Mouse (Mus musculus) midbrain, postnatal 0 days (tissue): Measurements from ENCODE around the gene Cyp26a1. TPM values are rescaled to one million over a fixed set of nuclear protein-coding genes. Genes with fewer than 3 reads are reported as not detected.
A peak's percentile ranks its signal among the peaks of the same experiment; 100 is the strongest.

Experiments used
- ATAC-seq: fragments of 200-750 bp; cut with Nextera tagmentation; 2 replicates; pipeline ENCODE4 v1.8.0; 2017; ENCODE audit warnings: moderate number of reproducible peaks, mild to moderate bottlenecking, moderate TSS enrichment, moderate library complexity; ENCODE audit not compliant: low FRiP score
- DNase-seq: peaks from one replicate; pipeline ENCODE4 v3.0.0-alpha.2; 2015; ENCODE audit warnings: low spot score
- H3K27ac ChIP-seq: fragments of 300-500 bp; sonication (generic); 2 replicates; pipeline ENCODE4 v1.5.1; 2014; ENCODE audit warnings: low read depth, mild to moderate bottlenecking, low read length, mixed read lengths
- H3K27me3 ChIP-seq: fragments of 300-500 bp; sonication (generic); 2 replicates; pipeline ENCODE4 v1.6.1; 2014; ENCODE audit warnings: low read length, control low read depth, mixed read lengths; ENCODE audit not compliant: insufficient read depth
- H3K36me3 ChIP-seq: fragments of 300-500 bp; sonication (generic); 2 replicates; pipeline ENCODE4 v1.6.1; 2014; ENCODE audit warnings: low read length, control low read depth, mixed read lengths; ENCODE audit not compliant: insufficient read depth
- H3K4me1 ChIP-seq: fragments of 300-500 bp; sonication (generic); 2 replicates; pipeline ENCODE4 v1.6.1; 2014; ENCODE audit warnings: mild to moderate bottlenecking, control low read depth, antibody characterized with exemption, low read length, mixed read lengths; ENCODE audit not compliant: insufficient read depth
- H3K4me2 ChIP-seq: fragments of 300-500 bp; sonication (generic); 2 replicates; pipeline ENCODE4 v1.6.1; 2014; ENCODE audit warnings: low read depth, mild to moderate bottlenecking, low read length, mixed read lengths; ENCODE audit not compliant: poor library complexity, severe bottlenecking
- H3K4me3 ChIP-seq: fragments of 300-500 bp; sonication (generic); 2 replicates; pipeline ENCODE4 v1.5.1; 2014; ENCODE audit warnings: low read depth, mild to moderate bottlenecking, low read length, moderate library complexity
- H3K9ac ChIP-seq: fragments of 300-500 bp; sonication (generic); replicated peaks from 2 replicates; pipeline ENCODE4 v1.6.1; 2014; ENCODE audit warnings: mild to moderate bottlenecking, low read length, moderate library complexity, mixed read lengths; ENCODE audit not compliant: poor library complexity, severe bottlenecking
- H3K9me3 ChIP-seq: fragments of 300-500 bp; sonication (generic); 2 replicates; pipeline ENCODE4 v1.6.1; 2016; ENCODE audit warnings: low read length, control low read depth
- CTCF ChIP-seq: IDR thresholded peaks from 2 replicates; pipeline ENCODE4 v1.5.1; 2016; ENCODE audit warnings: antibody characterized with exemption, mild to moderate bottlenecking
- WGBS: fragments of 180-500 bp; shearing (Covaris S2); extraction: QIAGEN DNeasy Blood & Tissue Kit; methylation state at CpG from one replicate; pipeline ENCODE4 v1.1.7; 2014; 5-methylcytosine and 5-hydroxymethylcytosine counted together
- polyA plus RNA-seq: library from polyadenylated mRNA; unstranded; fragments of >200 nt; fragmentation: Nextera tagmentation; extraction: Ambion mirVana; gene quantifications from 2 replicates; pipeline ENCODE4 v1.2.1, GENCODE M21; 2015
- total RNA-seq: library from RNA; depleted of rRNA; stranded (reverse); fragments of >200 nt; gene quantifications from 2 replicates; pipeline ENCODE4 v1.2.3, GENCODE M21; 2014

Cyp26a1 gene
- total and polyA plus RNA-seq, 2 experiments from 2014 or later: 0.11 TPM; not detected in 1

- ATAC-seq (no peak), DNase-seq (no peak)
- no peak overlapping the region for H3K27ac ChIP-seq
- WGBS: 3% methylated on average over 42 of the region's 42 CpGs
- peaks cover 100% of the 10 kb centered on the region for H3K27me3 ChIP-seq
- no peaks in the 10 kb centered on the region for H3K36me3 ChIP-seq
- H3K9ac ChIP-seq: no peak overlapping the region
- H3K4me2 ChIP-seq: no peak overlapping the region
- TF ChIP-seq CTCF: no peak
- H3K9me3 ChIP-seq: no peaks in the 10 kb centered on the region
- H3K4me3 ChIP-seq: no peak overlapping the region
- peaks cover 11% of the 10 kb centered on the region; the same call in 1 of the 2 replicates for H3K4me1 ChIP-seq
Measured at GRCm38 (mm10) chr19:37695762-37696602, 1.6 kb upstream of the Cyp26a1 start.

- H3K4me2 ChIP-seq: peak overlapping the region; percentile 67
- no peak overlapping the region for H3K9ac ChIP-seq
- H3K4me3 ChIP-seq: 0 out of 2 replicates have a peak overlapping the region, but pooled peaks have one; percentile 34
- no peaks in the 10 kb centered on the region for H3K9me3 ChIP-seq
- H3K27ac ChIP-seq: no peak overlapping the region
- no peaks in the 10 kb centered on the region for H3K36me3 ChIP-seq
- peaks cover 11% of the 10 kb centered on the region; the same call in 1 of the 2 replicates for H3K4me1 ChIP-seq
- DNase-seq (no peak), ATAC-seq (no peak)
- no peak for TF ChIP-seq CTCF
- H3K27me3 ChIP-seq: peaks cover 94% of the 10 kb centered on the region
- WGBS: 3% methylated on average over 22 of the region's 22 CpGs
Measured at GRCm38 (mm10) chr19:37696603-37697334, 829 bp upstream of the Cyp26a1 start.

GRCm38 (mm10) chr19:37697335-37697636 is 312 bp upstream of the Cyp26a1 start:
- peaks cover 11% of the 10 kb centered on the region; the same call in 1 of the 2 replicates for H3K4me1 ChIP-seq
- no peak for ATAC-seq
- no peak for TF ChIP-seq CTCF

GRCm38 (mm10) chr19:37698273-37699160 is 919 bp downstream of the Cyp26a1 start:
- WGBS: under 1% methylated on average over 61 of the region's 63 CpGs
- peak overlapping the region; percentile 34 for H3K4me3 ChIP-seq
- no peak overlapping the region for H3K27ac ChIP-seq
- peaks cover 87% of the 10 kb centered on the region for H3K27me3 ChIP-seq
- H3K4me1 ChIP-seq: peaks cover 11% of the 10 kb centered on the region; the same call in 1 of the 2 replicates
- no peak for DNase-seq
- peak; percentile 29; the same call in 1 of the 2 replicates for ATAC-seq
- H3K36me3 ChIP-seq: no peaks in the 10 kb centered on the region
- no peak overlapping the region for H3K9ac ChIP-seq
- no peaks in the 10 kb centered on the region for H3K9me3 ChIP-seq
- no peak for TF ChIP-seq CTCF
- peak overlapping the region; percentile 67 for H3K4me2 ChIP-seq

More at GRCm38 (mm10) chr19:37697335-37697636, 312 bp upstream of the Cyp26a1 start:
- Histone ChIP-seq H3K27me3 (peaks cover 94% of the 10 kb centered on the region), H3K4me2 (peak overlapping the region; percentile 67), H3K36me3 (no peaks in the 10 kb centered on the region), H3K4me3 (peak overlapping the region; percentile 34), H3K9me3 (no peaks in the 10 kb centered on the region), H3K9ac (no peak overlapping the region), H3K27ac (no peak overlapping the region)
- WGBS: under 1% methylated on average over 15 of the region's 18 CpGs
- no peak for DNase-seq

- no peak overlapping the region for H3K9ac ChIP-seq
- no peaks in the 10 kb centered on the region for H3K9me3 ChIP-seq
- no peak for ATAC-seq
- H3K36me3 ChIP-seq: no peaks in the 10 kb centered on the region
- peaks cover 11% of the 10 kb centered on the region; the same call in 1 of the 2 replicates for H3K4me1 ChIP-seq
- H3K27me3 ChIP-seq: peaks cover 75% of the 10 kb centered on the region
- TF ChIP-seq CTCF: no peak
- 15% methylated on average over 9 of the region's 9 CpGs for WGBS
- H3K27ac ChIP-seq: no peak overlapping the region
- no peak for DNase-seq
- H3K4me2 ChIP-seq: no peak overlapping the region
- no peak overlapping the region for H3K4me3 ChIP-seq
Measured at GRCm38 (mm10) chr19:37699711-37700110, 2.1 kb downstream of the Cyp26a1 start.
